Mouse (Mus musculus) left cerebral cortex, adult 2 months (tissue): ENCODE measurements at regions not wholly inside any gene's neighbourhood (a gene's known extent, or its start where the extent isn't known, plus 50 kb on each side); places are given as distances from the start of the nearest gene placed in this dataset.
"Not testable (repeated sequence)": the region's sequence is repeated elsewhere in the genome, so short reads cannot be mapped to it uniquely, and the experiment has no call there.

ENCODE experiments used
- DNase-seq, 2 experiments: peaks; one replicate each; pipeline ENCODE4 v3.0.0; 2021 to 2022; ENCODE audit warnings: low spot score in 2 of 2, mixed read lengths in 1 of 2; ENCODE audit errors: extremely low spot score in 1 of 2
- H3K27ac ChIP-seq: fragments of 200-600 bp; 2 replicates; pipeline ENCODE4 v1.8.1; 2022
- H3K4me3 ChIP-seq: fragments of 200-600 bp; 2 replicates; pipeline ENCODE4 v1.8.1; 2022
- CTCF ChIP-seq: fragments of 200-600 bp; IDR thresholded peaks from 2 replicates; pipeline ENCODE4 v1.8.1; 2022; ENCODE audit warnings: antibody characterized with exemption, mild to moderate bottlenecking, moderate library complexity
- intact Hi-C: fragments of 180-260 bp; cut with DNase I; formaldehyde crosslinking; loops from one replicate; pipeline ENCODE4 v1.15.1; 2025

DNA sequence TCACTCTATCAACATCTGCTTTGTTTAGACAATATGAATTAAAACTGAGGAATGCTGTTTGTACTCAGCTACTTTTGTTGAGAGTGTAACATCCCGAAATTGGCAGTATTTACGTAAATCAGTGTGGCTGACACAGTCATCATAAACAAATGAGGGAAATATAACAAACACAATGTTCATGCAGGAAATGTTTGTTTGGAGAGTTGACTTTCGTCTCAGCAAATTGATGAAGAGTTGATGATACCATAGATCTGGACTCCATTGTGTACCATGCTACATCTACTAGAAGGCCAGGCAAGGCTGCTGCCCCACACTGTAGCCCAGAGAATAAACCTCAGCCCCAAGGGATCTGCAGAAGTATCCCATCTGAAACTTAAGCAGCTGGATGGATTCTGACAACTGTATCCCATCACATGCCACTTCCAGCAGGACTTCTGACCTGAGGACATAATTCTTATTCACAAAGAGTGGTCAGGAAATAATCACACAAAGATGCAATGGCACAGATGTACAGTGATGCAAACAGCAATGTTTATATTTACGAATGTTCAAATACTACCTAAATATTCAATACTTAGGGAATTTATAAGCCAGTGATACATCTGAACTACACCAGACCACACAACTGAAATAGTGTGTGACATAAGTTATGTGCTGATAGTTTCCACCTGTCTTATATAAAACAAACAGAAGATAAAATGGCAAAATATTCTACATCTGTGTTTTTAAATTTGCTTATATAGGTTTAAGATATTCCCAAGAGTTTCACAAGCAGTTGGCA, 51.3 kb downstream of the Gm21897 start:
- H3K27ac ChIP-seq: no peak overlapping the region
- H3K4me3 ChIP-seq: no peak overlapping the region
- TF ChIP-seq CTCF: no peak
- intact Hi-C loops: no loop called here
- no peak for DNase-seq

DNA sequence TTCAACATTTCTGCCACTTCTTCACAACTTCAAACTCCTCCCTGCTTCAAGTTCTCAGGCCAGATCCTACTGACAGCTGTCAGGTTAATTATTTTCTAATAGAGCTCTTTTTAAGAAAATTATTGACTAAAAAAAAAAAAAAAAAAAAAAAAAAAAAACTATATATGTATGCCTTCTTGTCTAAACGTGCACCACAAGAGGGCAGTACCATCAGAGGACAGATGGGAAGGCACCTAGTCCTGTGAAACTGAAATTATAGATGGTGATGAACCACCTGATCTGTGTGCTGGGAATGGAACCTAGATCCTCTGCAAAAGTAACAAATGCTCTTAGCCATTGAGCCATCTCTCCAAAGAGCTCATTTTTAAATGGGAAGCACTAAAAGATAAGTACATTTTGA, 55.6 kb downstream of the Gm21897 start:
- Histone ChIP-seq H3K27ac (no peak overlapping the region), H3K4me3 (no peak overlapping the region)
- intact Hi-C loops: no loop called here
- no peak for DNase-seq
- no peak; the same call in none of the 2 replicates for TF ChIP-seq CTCF

- Histone ChIP-seq H3K27ac (no peak overlapping the region), H3K4me3 (no peak overlapping the region)
- DNase-seq: no peak
- no peak for TF ChIP-seq CTCF
- intact Hi-C loops: no loop called here
Observed at GRCm38 (mm10) chr16:15373961-15374360, 56.7 kb downstream of the Gm21897 start.

DNA sequence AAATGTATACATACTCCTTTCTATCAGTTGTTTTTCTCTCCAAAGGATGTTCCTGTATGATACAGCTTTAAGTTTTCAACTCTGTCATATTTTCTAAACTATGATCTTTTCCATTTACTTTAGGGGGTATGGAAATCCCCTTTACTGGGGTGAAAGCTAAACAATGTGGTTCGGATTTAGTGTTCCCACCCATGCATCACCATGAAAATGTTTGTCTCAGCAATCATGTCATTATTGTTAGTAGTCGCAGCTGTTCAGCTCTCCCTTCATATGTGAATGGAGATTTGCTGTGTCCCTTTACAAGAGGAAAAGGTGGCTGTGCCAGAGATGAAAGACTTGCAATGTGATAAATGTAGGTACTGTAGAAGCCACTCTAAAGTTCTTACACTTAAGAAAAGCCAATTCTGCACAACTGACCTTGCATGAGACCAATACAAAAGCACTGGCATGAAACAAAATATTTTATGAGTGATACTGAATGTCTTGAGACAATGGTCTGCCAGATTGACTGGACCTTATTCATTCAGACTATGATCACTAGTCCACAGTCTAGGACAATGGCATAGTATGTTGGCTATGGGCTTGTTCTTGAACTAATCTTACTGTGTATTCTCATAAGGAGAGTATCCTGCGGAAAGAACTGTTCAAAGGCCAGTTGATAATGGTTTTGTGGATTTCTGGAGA, 68.4 kb downstream of the Gm21897 start:
- Histone ChIP-seq H3K27ac (no peak overlapping the region), H3K4me3 (no peak overlapping the region)
- intact Hi-C loops: no loop called here
- TF ChIP-seq CTCF: no peak
- DNase-seq: no peak

DNA sequence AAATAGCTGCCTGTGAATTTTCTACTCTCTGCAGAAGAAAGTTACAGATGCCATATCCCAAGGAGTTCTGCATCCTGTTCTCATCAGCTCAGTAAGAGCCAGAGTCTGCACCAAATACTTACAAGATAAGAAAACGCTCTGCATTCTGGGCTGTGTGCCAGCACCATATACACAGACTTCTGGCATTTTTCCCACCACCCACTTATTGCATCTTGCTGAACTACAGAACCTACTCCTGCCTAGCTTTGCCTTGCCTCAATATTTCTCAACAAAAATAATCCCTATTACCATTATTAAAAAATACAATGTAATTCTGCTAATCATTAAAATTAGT, 69.0 kb downstream of the Gm21897 start:
- TF ChIP-seq CTCF: no peak
- H3K27ac ChIP-seq: no peak overlapping the region
- no peak overlapping the region for H3K4me3 ChIP-seq
- intact Hi-C loops: no loop called here
- DNase-seq: peak; percentile 47 to 65

DNA sequence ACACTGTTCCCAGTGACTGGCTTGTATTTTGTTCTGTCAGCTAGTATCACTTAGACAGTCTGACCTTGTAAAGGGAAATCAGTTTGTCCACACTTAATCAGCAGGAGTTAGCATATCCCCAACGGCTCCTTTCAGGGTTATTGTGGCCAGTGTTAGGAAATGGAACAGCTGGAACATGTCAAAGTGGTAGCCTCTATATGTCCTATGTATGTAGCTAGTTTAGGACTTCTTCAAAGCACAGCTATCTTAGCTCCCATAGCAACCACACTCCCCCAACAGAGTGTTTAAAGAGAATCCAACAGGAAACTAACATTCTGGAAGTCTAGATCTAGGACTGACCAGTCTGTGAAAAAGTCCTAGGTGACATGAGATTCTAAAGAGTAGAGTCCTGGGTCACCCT, 72.6 kb downstream of the Gm21897 start:
- Histone ChIP-seq H3K27ac (no peak overlapping the region), H3K4me3 (no peak overlapping the region)
- no peak for TF ChIP-seq CTCF
- intact Hi-C loops: no loop called here
- DNase-seq: no peak

DNA sequence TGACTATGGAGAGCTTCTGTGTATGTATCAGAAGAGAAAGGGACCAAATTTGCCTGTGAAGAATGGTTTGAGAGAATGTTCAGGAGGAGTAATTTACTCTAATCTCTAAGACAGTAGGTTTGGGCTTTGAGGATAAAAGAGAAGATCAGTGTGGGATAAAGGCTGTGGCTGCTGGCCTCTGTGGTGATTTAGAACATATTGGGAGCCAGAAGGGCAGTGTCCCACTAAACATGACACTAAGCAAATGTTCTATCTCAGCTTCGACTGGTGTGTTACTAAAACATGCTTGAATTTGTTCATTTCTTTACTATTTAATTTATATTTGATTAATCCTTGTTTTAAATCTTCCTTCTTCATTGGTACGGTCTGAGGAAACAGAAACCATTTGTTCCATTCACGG, 113.1 kb downstream of the Gm21897 start:
- Histone ChIP-seq H3K4me3 (no peak overlapping the region), H3K27ac (no peak overlapping the region)
- TF ChIP-seq CTCF: no peak
- DNase-seq: no peak
- intact Hi-C loops: no loop called here

- DNase-seq: no peak
- no peak overlapping the region for H3K4me3 ChIP-seq
- TF ChIP-seq CTCF: peak; percentile 10
- no peak overlapping the region for H3K27ac ChIP-seq
- intact Hi-C loops: no loop called here
Observed at GRCm38 (mm10) chr16:15432681-15433080, 115.4 kb downstream of the Gm21897 start.

DNA sequence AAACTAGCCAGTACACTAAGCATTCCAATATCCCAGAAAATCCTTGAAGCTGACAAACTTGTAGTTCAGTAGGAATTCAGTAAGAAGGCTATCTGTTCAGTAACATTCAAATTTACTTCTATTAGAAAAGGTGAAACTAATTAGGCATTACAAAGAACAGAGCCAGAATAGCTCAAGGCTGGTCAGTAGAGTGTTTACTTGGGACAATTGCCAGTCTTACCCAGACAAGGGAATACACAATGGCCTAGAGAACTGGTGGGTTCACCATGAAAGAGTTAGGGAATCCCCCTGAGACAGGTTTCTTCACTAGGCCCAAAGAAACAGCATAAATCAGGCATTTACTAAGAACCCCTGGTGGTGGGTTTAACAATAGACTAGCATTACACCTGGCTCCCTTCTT, 145.6 kb downstream of the Gm21897 start:
- H3K4me3 ChIP-seq, intact Hi-C loops, H3K27ac ChIP-seq, DNase-seq: not testable (repeated sequence)

DNA sequence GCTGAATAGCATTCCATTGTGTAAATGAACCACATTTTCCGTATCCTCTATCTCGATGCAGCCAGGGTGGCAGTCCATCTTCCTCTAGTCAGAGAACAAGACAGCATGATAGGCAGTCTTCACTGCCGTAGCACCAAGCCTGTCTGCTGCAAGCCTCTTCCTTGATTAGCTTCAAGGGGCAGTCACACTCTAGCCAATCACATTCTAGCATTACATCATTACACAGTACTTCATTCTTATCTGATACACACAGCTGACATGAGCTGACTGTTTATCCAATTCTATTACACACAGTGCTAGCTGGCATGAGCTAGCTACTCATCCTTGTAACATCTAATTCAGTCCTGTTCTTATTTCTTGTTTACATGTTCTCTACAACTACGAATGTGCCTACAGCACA, 156.6 kb downstream of the Gm21897 start:
- Histone ChIP-seq H3K27ac (no peak overlapping the region), H3K4me3 (no peak overlapping the region)
- no peak for TF ChIP-seq CTCF
- DNase-seq: no peak
- intact Hi-C loops: no loop called here

- no peak for DNase-seq
- Histone ChIP-seq H3K4me3 (no peak overlapping the region), H3K27ac (no peak overlapping the region)
- TF ChIP-seq CTCF: no peak
- intact Hi-C loops: no loop called here
Observed at GRCm38 (mm10) chr16:15478876-15479275, 161.6 kb downstream of the Gm21897 start.

DNA sequence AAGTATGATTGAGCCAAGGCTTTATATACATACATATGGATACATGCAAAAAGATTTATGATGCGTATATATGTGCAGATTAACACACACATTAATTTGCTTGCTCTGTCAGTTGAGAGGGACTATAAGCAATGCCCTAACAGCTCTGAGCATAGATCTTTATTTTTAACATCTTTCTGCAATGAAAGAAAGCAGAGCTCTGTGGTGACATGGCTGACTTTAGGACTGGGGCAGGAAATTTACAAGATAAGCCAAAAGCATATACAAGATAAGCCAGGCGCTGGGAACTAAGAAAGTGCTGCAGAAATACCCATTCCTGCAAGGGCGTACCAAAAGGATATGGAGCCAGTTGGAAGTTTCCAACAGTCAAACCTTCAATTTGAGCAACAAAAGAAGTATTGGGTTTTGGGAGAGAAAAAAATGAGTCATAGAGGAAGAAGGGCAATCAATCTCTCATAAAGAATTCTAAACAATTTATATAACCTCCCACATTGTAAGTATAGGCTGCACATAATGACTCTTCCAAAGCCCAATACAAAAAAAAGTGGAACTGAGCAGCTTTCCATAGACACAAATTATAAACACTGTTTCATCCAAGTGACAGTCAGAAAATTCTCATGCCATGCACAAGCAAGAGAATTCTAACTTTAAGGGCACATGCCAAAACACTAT, 174.2 kb downstream of the Gm21897 start:
- no peak for DNase-seq
- Histone ChIP-seq H3K27ac (no peak overlapping the region), H3K4me3 (no peak overlapping the region)
- no peak for TF ChIP-seq CTCF
- intact Hi-C loops: no loop called here
